Mouse (Mus musculus) olfactory bulb, adult 2 months (tissue): ENCODE data around the gene Gjd3. TPM values are rescaled to one million over a fixed set of nuclear protein-coding genes. Genes with fewer than 3 reads are reported as not detected.

ENCODE experiments used
- H3K27ac ChIP-seq: fragments of 200-500 bp; 2 replicates; pipeline ENCODE4 v1.5.1; 2012; ENCODE audit warnings: low read depth, low read length; ENCODE audit not compliant: insufficient read depth
- H3K4me1 ChIP-seq: fragments of 200-500 bp; 2 replicates; pipeline ENCODE4 v1.6.1; 2012; ENCODE audit warnings: low read length; ENCODE audit not compliant: control insufficient read depth, insufficient read depth
- H3K4me3 ChIP-seq: fragments of 200-500 bp; 2 replicates; pipeline ENCODE4 v1.5.1; 2012; ENCODE audit warnings: mild to moderate bottlenecking, low read depth, low read length, moderate library complexity; ENCODE audit not compliant: insufficient read depth
- CTCF ChIP-seq: fragments of 200-500 bp; IDR thresholded peaks from 2 replicates; pipeline ENCODE4 v1.5.1; 2012; ENCODE audit warnings: low read depth, mild to moderate bottlenecking, low read length, moderate library complexity; ENCODE audit not compliant: insufficient read depth
- POLR2A ChIP-seq: fragments of 200-500 bp; IDR thresholded peaks from 2 replicates; pipeline ENCODE4 v1.6.1; 2012; ENCODE audit warnings: mild to moderate bottlenecking, low read depth, low read length, moderate library complexity; ENCODE audit not compliant: insufficient read depth
- WGBS: fragments of 180-500 bp; shearing (Covaris S2); methylation state at CpG from one replicate; pipeline ENCODE4 v1.1.7; 2018; 5-methylcytosine and 5-hydroxymethylcytosine counted together
- polyA plus RNA-seq: library from polyadenylated mRNA; stranded (reverse); fragments of >200 nt; gene quantifications from 2 replicates; pipeline ENCODE4 v1.2.4, GENCODE M21; 2012; ENCODE audit warnings: low replicate concordance; ENCODE audit not compliant: missing spikeins, insufficient read depth, insufficient read length

Gjd3 gene
- polyA plus RNA-seq, 1 experiment, result not detected

- Histone ChIP-seq H3K4me3 (no peak overlapping the region), H3K27ac (no peak overlapping the region), H3K4me1 (0 out of 2 replicates have a peak, but pooled peaks cover 5% of the 10 kb centered on the region)
- WGBS, result 70% methylated on average over 8 of the region's 8 CpGs
- no peak for TF ChIP-seq POLR2A
- no peak for TF ChIP-seq CTCF
These were observed 735 bp upstream of the Gjd3 start for GRCm38 (mm10) chr11:98983551-98983950.

- under 1% methylated on average over 94 of the region's 94 CpGs for WGBS
- 0 out of 2 replicates have a peak, but pooled peaks cover 5% of the 10 kb centered on the region for H3K4me1 ChIP-seq
- TF ChIP-seq POLR2A, result peak; percentile 57
- TF ChIP-seq CTCF, result peak; percentile 57
- peak overlapping the region; percentile 66 for H3K4me3 ChIP-seq
- peak overlapping the region; percentile 30; the same call in 1 of the 2 replicates for H3K27ac ChIP-seq
These were observed 631 bp downstream of the Gjd3 start for GRCm38 (mm10) chr11:98981997-98982772.

GRCm38 (mm10) chr11:98981289-98981996 is 1.4 kb downstream of the Gjd3 start:
- WGBS, result 31% methylated on average over 20 of the region's 20 CpGs
- peak overlapping the region; percentile 66 for H3K4me3 ChIP-seq
- TF ChIP-seq POLR2A, result no peak
- TF ChIP-seq CTCF, result no peak
- H3K27ac ChIP-seq, result 0 out of 2 replicates have a peak overlapping the region, but pooled peaks have one; percentile 30
- 0 out of 2 replicates have a peak, but pooled peaks cover 5% of the 10 kb centered on the region for H3K4me1 ChIP-seq

GRCm38 (mm10) chr11:98979356-98979755 is 3.5 kb downstream of the Gjd3 start:
- TF ChIP-seq CTCF (no peak), POLR2A (no peak)
- WGBS, result 81% methylated on average over 5 of the region's 5 CpGs
- Histone ChIP-seq H3K4me1 (0 out of 2 replicates have a peak, but pooled peaks cover 5% of the 10 kb centered on the region), H3K4me3 (no peak overlapping the region), H3K27ac (no peak overlapping the region)

DNA sequence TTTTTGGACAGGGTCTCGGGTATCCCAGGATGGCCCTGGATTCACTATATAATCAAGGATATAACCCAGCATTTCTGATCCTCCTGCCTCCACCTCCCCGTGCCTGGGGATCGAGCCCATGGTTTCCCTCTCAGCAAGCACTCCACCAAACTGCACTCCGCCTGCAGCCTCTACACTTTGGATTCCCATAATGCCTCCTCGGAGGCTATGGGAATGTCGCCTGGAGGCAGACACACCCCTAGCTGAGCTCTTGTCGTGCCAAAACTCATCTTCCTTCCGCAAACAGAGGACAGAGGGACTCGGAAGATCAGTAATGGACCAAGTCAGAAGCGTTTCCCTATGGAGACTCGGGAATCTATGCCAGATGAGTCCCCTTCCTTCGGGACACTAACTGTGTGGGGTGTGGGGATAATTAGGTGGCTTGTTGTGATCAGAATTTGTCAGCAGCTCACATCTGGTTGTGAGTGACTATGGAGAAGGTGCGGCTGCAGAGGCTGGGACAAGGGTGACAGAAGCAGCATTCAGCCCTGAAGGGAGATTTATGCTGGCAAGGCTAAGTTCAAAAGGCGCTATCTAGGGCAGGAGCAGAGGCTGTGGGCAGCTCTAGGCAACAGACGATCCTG is 4.2 kb downstream of the Gjd3 start:
- 62% methylated on average over 15 of the region's 15 CpGs for WGBS
- TF ChIP-seq POLR2A (no peak), CTCF (no peak)
- H3K4me1 ChIP-seq, result 0 out of 2 replicates have a peak, but pooled peaks cover 5% of the 10 kb centered on the region
- no peak overlapping the region for H3K27ac ChIP-seq
- H3K4me3 ChIP-seq, result no peak overlapping the region

DNA sequence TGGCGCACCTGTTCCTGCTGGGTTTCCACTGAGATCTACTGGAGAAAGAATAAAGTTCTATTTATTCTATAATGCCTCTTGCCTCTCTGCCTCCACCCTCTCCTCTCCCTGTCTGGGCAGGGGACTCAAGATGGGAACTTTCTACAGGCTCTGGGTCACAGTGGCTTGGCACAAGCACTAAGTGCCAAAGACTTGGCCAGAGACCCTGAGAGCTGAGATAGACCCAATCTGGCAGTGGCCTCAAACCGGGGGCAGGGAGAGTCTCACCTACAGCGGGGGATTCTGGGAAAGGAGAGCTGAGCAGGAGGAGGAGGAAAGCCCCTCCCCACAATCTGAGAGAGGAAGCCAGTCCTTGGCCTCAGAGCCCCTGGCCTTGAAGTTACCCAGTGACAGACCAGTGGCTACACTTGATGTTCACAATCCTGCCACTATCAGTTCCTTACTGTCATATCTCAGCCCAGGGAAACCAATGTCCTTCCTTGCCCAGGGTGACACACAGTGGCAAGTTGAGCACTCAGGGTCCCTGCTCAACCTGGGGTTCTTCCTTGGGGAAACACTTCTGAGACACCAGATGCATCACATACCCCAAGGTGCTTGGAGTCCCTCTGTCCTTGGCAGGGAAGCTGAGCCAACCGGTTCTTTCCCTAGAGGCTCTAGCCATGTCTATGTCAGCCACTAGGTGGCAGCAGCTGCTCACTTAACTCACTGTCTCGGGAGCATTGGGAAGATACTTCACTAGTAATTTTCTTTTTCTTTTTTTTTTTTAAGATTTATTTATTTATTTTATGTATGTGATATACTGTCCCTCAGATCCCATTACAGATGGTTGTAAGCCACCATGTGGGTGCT is 7.7 kb downstream of the Gjd3 start:
- 0 out of 2 replicates have a peak, but pooled peaks have one; percentile 10 for TF ChIP-seq CTCF
- no peak for TF ChIP-seq POLR2A
- 41% methylated on average over 5 of the region's 5 CpGs for WGBS
- peaks cover 16% of the 10 kb centered on the region for H3K4me1 ChIP-seq
- H3K4me3 ChIP-seq, result no peak overlapping the region
- H3K27ac ChIP-seq, result no peak overlapping the region

DNA sequence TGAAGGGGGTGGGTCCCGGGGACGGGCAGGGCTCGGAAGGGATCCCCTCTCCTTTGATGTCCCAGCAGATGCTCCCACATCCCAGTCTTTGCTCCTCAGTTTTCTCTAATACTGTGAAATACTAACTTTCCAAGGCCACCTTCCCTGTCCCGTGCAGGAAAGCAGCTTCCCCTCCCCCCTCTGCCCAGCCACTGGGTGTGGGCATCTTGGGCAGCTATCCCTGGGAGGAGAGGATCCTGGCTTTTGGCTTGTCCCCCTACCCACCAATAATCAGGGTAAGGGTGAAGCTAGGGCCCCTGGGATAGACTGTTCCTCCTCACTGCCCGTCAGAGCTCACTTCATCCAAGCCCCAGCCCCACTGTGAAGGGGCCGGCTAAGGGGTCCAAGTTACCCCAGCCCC is 8.6 kb downstream of the Gjd3 start:
- Histone ChIP-seq H3K27ac (no peak overlapping the region), H3K4me1 (peaks cover 23% of the 10 kb centered on the region), H3K4me3 (no peak overlapping the region)
- 87% methylated on average over 6 of the region's 6 CpGs for WGBS
- no peak for TF ChIP-seq POLR2A
- TF ChIP-seq CTCF, result no peak

DNA sequence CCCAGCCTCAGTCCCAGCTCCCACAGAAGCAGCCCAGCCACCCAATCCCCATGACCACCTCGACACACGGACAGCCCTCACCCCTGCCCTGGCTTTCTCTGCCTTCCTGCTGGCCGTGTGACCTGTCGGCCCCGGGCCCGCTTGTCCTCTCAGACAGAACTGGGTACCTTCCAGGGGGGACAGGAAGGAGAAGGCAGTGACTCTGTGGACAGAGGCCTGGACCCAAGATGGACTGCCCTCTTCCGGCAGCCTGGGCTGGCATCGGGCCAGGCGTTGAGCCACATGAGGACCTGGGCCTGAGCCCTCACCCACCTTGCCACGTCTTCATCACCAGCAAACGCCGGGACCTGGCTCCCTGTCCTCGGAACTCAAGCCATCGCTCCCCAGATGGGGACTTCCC is 9.2 kb downstream of the Gjd3 start:
- Histone ChIP-seq H3K4me1 (peaks cover 29% of the 10 kb centered on the region), H3K4me3 (no peak overlapping the region), H3K27ac (no peak overlapping the region)
- TF ChIP-seq POLR2A (no peak), CTCF (no peak)
- WGBS, result 82% methylated on average over 14 of the region's 14 CpGs
